Mouse (Mus musculus) thymus, adult 2 months (tissue): Measurements from ENCODE around the gene Tmem87b.

Source experiments
- CTCF ChIP-seq: fragments of 200-500 bp; IDR thresholded peaks from 2 replicates; pipeline ENCODE4 v1.5.1; 2012; ENCODE audit warnings: mild to moderate bottlenecking, control low read depth, low read length, moderate library complexity, borderline replicate concordance; ENCODE audit not compliant: control insufficient read depth, poor library complexity, insufficient read depth; ENCODE audit errors: extremely low read depth
- POLR2A ChIP-seq: fragments of 200-500 bp; IDR thresholded peaks from 2 replicates; pipeline ENCODE4 v1.6.1; 2012; ENCODE audit warnings: mild to moderate bottlenecking, low read length, control low read depth, moderate library complexity; ENCODE audit not compliant: control insufficient read depth, poor library complexity, insufficient read depth; ENCODE audit errors: extremely low read depth

- TF ChIP-seq POLR2A = no peak
- TF ChIP-seq CTCF = no peak
These were observed 72.9 kb downstream of the Tmem87b start for GRCm38 (mm10) chr2:128890661-128891335.
